Mouse (Mus musculus): ENCODE measurements at regions not wholly inside any gene's neighbourhood (a gene's known extent, or its start where the extent isn't known, plus 50 kb on each side); places are given as distances from the start of the nearest gene placed in this dataset.
A peak's percentile ranks its signal among the peaks of the same experiment; 100 is the strongest.

GRCm38 (mm10) chr14:66475026-66475425 is 466.0 kb upstream of the Gulo start:
- Histone ChIP-seq H3K9me3 (ENCODE audit: low read length) (no peaks in the 10 kb centered on the region), H3K36me3 (ENCODE audit: insufficient read depth, low read length) (no peaks in the 10 kb centered on the region), H3K4me1 (replicated peaks; ENCODE audit: low read depth, low read length) (no peaks in the 10 kb centered on the region), H3K4me3 (replicated peaks; ENCODE audit: low read length) (no peak overlapping the region), H3K27me3 (ENCODE audit: insufficient read depth, low read length) (no peaks in the 10 kb centered on the region)
- peak; percentile 22 for TF ChIP-seq CTCF (conservative IDR thresholded peaks at IDR 0.05; ENCODE audit: low read length)
- TF ChIP-seq POU5F1 (IDR thresholded peaks at IDR 0.05; ENCODE audit: borderline replicate concordance, low read length): no peak

DNA sequence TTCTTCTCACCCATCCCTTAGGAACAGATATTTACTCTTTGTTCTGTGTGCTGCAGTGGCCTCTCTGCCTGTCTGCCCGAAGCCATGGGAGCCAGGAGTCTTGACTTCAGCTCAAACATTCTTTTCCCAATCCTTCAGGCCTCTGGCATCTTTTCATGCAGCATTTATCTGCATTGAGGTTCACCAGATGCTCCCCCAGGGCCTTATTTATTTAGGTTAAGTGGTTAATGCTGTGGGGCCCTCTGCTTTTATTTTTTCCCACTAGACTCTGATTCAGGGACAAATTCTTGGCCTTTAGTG is 464.2 kb upstream of the Gulo start:
- Histone ChIP-seq H3K4me3 (replicated peaks; ENCODE audit: low read length) (no peak overlapping the region), H3K9me3 (ENCODE audit: low read length) (no peaks in the 10 kb centered on the region), H3K27me3 (ENCODE audit: insufficient read depth, low read length) (no peaks in the 10 kb centered on the region), H3K4me1 (replicated peaks; ENCODE audit: low read depth, low read length) (no peaks in the 10 kb centered on the region), H3K36me3 (ENCODE audit: insufficient read depth, low read length) (no peaks in the 10 kb centered on the region)
- TF ChIP-seq CTCF (conservative IDR thresholded peaks at IDR 0.05; ENCODE audit: low read length) (no peak), POU5F1 (IDR thresholded peaks at IDR 0.05; ENCODE audit: borderline replicate concordance, low read length) (no peak), NANOG (IDR thresholded peaks at IDR 0.05; ENCODE audit: borderline replicate concordance, low read length) (no peak)

DNA sequence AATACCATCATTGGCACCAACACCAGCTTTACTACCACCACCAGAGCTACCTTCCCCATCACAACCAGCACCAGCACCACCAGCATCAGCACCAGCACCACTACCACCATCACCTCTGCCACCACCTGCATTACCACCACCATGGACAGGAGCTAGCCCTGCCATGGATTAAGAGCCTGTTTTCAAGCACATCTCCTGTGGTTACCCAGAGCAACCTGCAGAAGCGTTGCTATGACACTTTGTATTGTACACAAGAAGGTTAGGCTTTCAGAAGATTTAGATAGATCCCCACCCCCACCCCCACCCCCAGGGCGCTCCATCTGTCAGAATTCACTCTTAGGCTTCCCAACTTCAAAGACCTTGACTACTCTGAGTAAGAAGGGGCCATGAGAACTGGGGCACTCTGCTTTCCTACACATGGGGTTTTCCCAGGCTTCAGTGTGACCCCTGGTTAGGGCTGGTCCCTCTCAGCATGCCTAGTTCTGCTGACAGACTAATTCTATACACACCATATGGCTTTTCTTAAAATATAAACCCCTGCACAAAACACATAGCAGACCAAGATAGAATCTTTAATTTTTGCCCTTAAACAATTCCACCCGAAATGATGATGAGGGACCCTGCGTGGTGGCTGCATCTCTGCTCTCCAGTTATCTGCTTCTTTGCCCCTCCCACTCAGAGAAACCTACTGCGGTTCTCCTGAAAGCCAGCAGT is 463.7 kb upstream of the Gulo start:
- no peaks in the 10 kb centered on the region for H3K4me1 ChIP-seq (replicated peaks; ENCODE audit: low read depth, low read length)
- H3K27me3 ChIP-seq (ENCODE audit: insufficient read depth, low read length): no peaks in the 10 kb centered on the region
- no peaks in the 10 kb centered on the region for H3K9me3 ChIP-seq (ENCODE audit: low read length)
- H3K36me3 ChIP-seq (ENCODE audit: insufficient read depth, low read length): no peaks in the 10 kb centered on the region
- H3K4me3 ChIP-seq (replicated peaks; ENCODE audit: low read length): no peak overlapping the region
- TF ChIP-seq POU5F1 (IDR thresholded peaks at IDR 0.05; ENCODE audit: borderline replicate concordance, low read length) (no peak), CTCF (conservative IDR thresholded peaks at IDR 0.05; ENCODE audit: low read length) (no peak), NANOG (IDR thresholded peaks at IDR 0.05; ENCODE audit: borderline replicate concordance, low read length) (no peak)

DNA sequence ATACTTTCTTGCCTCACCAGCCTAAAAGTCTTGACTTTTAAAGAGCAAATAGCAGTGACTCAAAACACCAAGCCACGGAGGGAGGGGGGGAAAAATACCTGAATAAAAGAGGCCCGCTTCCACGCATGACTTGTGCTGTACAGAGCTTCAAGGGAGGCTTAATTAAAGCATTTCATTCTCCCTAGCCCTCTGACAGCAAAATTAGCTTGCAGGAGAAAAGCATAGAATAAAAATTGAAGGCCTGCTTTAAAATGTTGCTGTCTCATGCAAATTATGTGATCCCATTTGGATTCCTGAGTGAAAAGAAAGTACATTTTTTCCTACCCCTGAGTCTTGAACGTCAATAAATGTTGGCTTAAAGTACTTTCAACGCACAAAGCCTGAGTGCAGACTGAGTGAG is 453.1 kb upstream of the Gulo start:
- Histone ChIP-seq H3K4me1 (replicated peaks; ENCODE audit: low read depth, low read length) (no peaks in the 10 kb centered on the region), H3K4me3 (replicated peaks; ENCODE audit: low read length) (no peak overlapping the region), H3K36me3 (ENCODE audit: insufficient read depth, low read length) (no peaks in the 10 kb centered on the region), H3K27me3 (ENCODE audit: insufficient read depth, low read length) (no peaks in the 10 kb centered on the region), H3K9me3 (ENCODE audit: low read length) (no peaks in the 10 kb centered on the region)
- TF ChIP-seq CTCF (conservative IDR thresholded peaks at IDR 0.05; ENCODE audit: low read length): no peak
- TF ChIP-seq POU5F1 (IDR thresholded peaks at IDR 0.05; ENCODE audit: borderline replicate concordance, low read length): no peak
- no peak for TF ChIP-seq NANOG (IDR thresholded peaks at IDR 0.05; ENCODE audit: borderline replicate concordance, low read length)

DNA sequence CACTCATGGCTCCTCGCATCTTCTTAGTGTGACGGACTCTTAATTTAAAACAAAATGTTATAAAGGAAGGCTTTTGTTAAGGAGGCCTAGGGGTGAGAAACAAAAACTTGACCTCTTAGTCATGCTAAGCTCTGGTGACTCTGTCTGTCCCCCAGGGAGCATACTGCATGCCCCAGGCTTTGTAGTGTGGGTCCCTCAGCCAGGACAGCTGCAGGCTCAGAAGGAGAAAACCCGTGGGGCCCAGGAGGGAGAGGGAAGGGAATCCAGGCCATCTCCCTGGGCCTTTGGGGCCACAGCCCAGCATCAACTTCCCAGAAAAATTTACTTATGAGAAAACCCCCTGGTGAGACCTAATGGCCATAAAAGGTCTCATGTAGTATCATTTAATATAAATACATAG is 451.8 kb upstream of the Gulo start:
- no peaks in the 10 kb centered on the region for H3K36me3 ChIP-seq (ENCODE audit: insufficient read depth, low read length)

GRCm38 (mm10) chr14:66458696-66459095 is 449.7 kb upstream of the Gulo start:
- no peak overlapping the region for H3K4me3 ChIP-seq (replicated peaks; ENCODE audit: low read length)
- H3K9me3 ChIP-seq (ENCODE audit: low read length): no peaks in the 10 kb centered on the region

More for the DNA sequence above, 451.8 kb upstream of the Gulo start:
- TF ChIP-seq NANOG (IDR thresholded peaks at IDR 0.05; ENCODE audit: borderline replicate concordance, low read length): no peak
- TF ChIP-seq POU5F1 (IDR thresholded peaks at IDR 0.05; ENCODE audit: borderline replicate concordance, low read length): no peak
- TF ChIP-seq CTCF (conservative IDR thresholded peaks at IDR 0.05; ENCODE audit: low read length): no peak
- Histone ChIP-seq H3K27me3 (ENCODE audit: insufficient read depth, low read length) (no peaks in the 10 kb centered on the region), H3K9me3 (ENCODE audit: low read length) (no peaks in the 10 kb centered on the region), H3K4me3 (replicated peaks; ENCODE audit: low read length) (no peak overlapping the region), H3K4me1 (replicated peaks; ENCODE audit: low read depth, low read length) (no peaks in the 10 kb centered on the region)

GRCm38 (mm10) chr14:66457300-66457699 is 448.3 kb upstream of the Gulo start:
- Histone ChIP-seq H3K36me3 (ENCODE audit: insufficient read depth, low read length) (no peaks in the 10 kb centered on the region), H3K9me3 (ENCODE audit: low read length) (no peaks in the 10 kb centered on the region), H3K27me3 (ENCODE audit: insufficient read depth, low read length) (no peaks in the 10 kb centered on the region), H3K4me1 (replicated peaks; ENCODE audit: low read depth, low read length) (no peaks in the 10 kb centered on the region), H3K4me3 (replicated peaks; ENCODE audit: low read length) (no peak overlapping the region)
- TF ChIP-seq NANOG (IDR thresholded peaks at IDR 0.05; ENCODE audit: borderline replicate concordance, low read length) (no peak), POU5F1 (IDR thresholded peaks at IDR 0.05; ENCODE audit: borderline replicate concordance, low read length) (no peak), CTCF (conservative IDR thresholded peaks at IDR 0.05; ENCODE audit: low read length) (no peak)

More at GRCm38 (mm10) chr14:66458696-66459095, 449.7 kb upstream of the Gulo start:
- Histone ChIP-seq H3K27me3 (ENCODE audit: insufficient read depth, low read length) (no peaks in the 10 kb centered on the region), H3K4me1 (replicated peaks; ENCODE audit: low read depth, low read length) (no peaks in the 10 kb centered on the region), H3K36me3 (ENCODE audit: insufficient read depth, low read length) (no peaks in the 10 kb centered on the region)
- TF ChIP-seq POU5F1 (IDR thresholded peaks at IDR 0.05; ENCODE audit: borderline replicate concordance, low read length) (no peak), CTCF (conservative IDR thresholded peaks at IDR 0.05; ENCODE audit: low read length) (no peak), NANOG (IDR thresholded peaks at IDR 0.05; ENCODE audit: borderline replicate concordance, low read length) (no peak)

DNA sequence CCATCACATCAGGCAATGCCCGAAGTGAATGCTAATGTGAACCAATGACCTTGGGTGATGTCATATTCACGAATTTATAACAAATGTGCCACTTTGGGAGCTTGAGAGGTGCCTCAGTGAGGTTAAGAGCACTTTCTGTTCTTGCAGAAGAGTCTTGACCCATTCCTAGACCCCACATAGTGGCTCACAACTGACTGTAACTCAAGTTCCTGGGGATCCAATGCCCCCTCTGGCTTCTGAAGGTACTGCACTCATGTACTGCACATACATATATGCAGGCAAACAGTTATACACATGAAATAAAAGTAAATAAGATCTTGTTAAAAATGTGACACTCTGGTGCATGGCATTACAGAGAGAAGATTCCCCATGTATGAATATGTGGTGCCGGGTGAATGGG is 443.8 kb upstream of the Gulo start:
- Histone ChIP-seq H3K4me3 (replicated peaks; ENCODE audit: low read length) (no peak overlapping the region), H3K36me3 (ENCODE audit: insufficient read depth, low read length) (no peaks in the 10 kb centered on the region), H3K9me3 (ENCODE audit: low read length) (no peaks in the 10 kb centered on the region), H3K4me1 (replicated peaks; ENCODE audit: low read depth, low read length) (no peaks in the 10 kb centered on the region), H3K27me3 (ENCODE audit: insufficient read depth, low read length) (no peaks in the 10 kb centered on the region)
- TF ChIP-seq NANOG (IDR thresholded peaks at IDR 0.05; ENCODE audit: borderline replicate concordance, low read length): no peak
- peak; percentile 51 for TF ChIP-seq CTCF (conservative IDR thresholded peaks at IDR 0.05; ENCODE audit: low read length)

DNA sequence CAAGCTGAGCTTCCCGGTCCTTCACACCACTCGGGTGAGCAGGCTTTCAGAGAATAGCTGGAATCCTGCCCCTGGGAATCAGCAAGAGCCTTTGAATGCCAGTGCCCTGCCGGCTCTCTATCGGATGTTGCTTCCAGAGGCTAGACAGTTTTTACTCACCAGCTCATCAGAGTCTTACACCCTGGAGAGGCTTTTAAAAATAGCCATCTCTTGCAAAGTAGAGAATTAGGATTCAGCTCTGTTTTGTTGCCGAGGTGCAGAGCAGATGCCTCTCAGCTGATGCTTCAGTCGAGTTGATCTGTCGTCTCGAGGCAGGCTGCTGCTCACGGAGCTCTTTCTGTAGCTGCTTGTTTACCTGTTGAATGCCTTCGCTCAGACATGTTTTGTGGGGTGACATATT is 441.3 kb upstream of the Gulo start:
- no peak for TF ChIP-seq CTCF (conservative IDR thresholded peaks at IDR 0.05; ENCODE audit: low read length)
- TF ChIP-seq POU5F1 (IDR thresholded peaks at IDR 0.05; ENCODE audit: borderline replicate concordance, low read length): no peak
- no peak for TF ChIP-seq NANOG (IDR thresholded peaks at IDR 0.05; ENCODE audit: borderline replicate concordance, low read length)
- no peaks in the 10 kb centered on the region for H3K36me3 ChIP-seq (ENCODE audit: insufficient read depth, low read length)
- peaks cover under 1% of the 10 kb centered on the region for H3K9me3 ChIP-seq (ENCODE audit: low read length)
- H3K27me3 ChIP-seq (ENCODE audit: insufficient read depth, low read length): no peaks in the 10 kb centered on the region
- no peaks in the 10 kb centered on the region for H3K4me1 ChIP-seq (replicated peaks; ENCODE audit: low read depth, low read length)
- H3K4me3 ChIP-seq (replicated peaks; ENCODE audit: low read length): no peak overlapping the region

All from E14TG2a.4 (cell line).